Mouse (Mus musculus): ENCODE data around the gene Hoxb2. TPM values are rescaled to one million over a fixed set of nuclear protein-coding genes. Genes with fewer than 3 reads are reported as not detected.

The Hoxb2 gene
- polyA plus RNA-seq, 1 experiment from 2014 or later, result 5.9 TPM

GRCm38 (mm10) chr11:96324965-96325364 lies 25.4 kb upstream of the Hoxb2 start:
- Histone ChIP-seq H3K4me3 (peak overlapping the region; percentile 23), H3K27ac (replicated peaks) (peak overlapping the region; percentile 45; the same call in 1 of the 2 replicates), H3K9me3 (no peaks in the 10 kb centered on the region), H3K27me3 (replicated peaks) (peaks cover 100% of the 10 kb centered on the region), H3K9ac (peak overlapping the region; percentile 67), H3K4me1 (no peaks in the 10 kb centered on the region; the same call in 1 of the 2 replicates), H3K4me2 (peak overlapping the region; percentile 49), H3K36me3 (no peaks in the 10 kb centered on the region)
- no peak for ATAC-seq (ENCODE audit: extremely low read depth, insufficient number of reproducible peaks, low FRiP score, low TSS enrichment)
- 8% methylated on average over 8 of the region's 8 CpGs for WGBS

GRCm38 (mm10) chr11:96325747-96326212 lies 24.5 kb upstream of the Hoxb2 start:
- Histone ChIP-seq H3K27ac (replicated peaks) (peak overlapping the region; percentile 45; the same call in 1 of the 2 replicates), H3K4me2 (peak overlapping the region; percentile 49), H3K36me3 (no peaks in the 10 kb centered on the region), H3K4me3 (peak overlapping the region; percentile 23), H3K4me1 (no peaks in the 10 kb centered on the region; the same call in 1 of the 2 replicates), H3K27me3 (replicated peaks) (peaks cover 100% of the 10 kb centered on the region), H3K9me3 (no peaks in the 10 kb centered on the region), H3K9ac (peak overlapping the region; percentile 67)
- ATAC-seq (ENCODE audit: extremely low read depth, insufficient number of reproducible peaks, low FRiP score, low TSS enrichment), result no peak
- WGBS, result 5% methylated on average over 22 of the region's 22 CpGs

GRCm38 (mm10) chr11:96326705-96327104 lies 23.6 kb upstream of the Hoxb2 start:
- Histone ChIP-seq H3K4me1 (no peaks in the 10 kb centered on the region; the same call in 1 of the 2 replicates), H3K27me3 (replicated peaks) (peaks cover 100% of the 10 kb centered on the region), H3K4me2 (peak overlapping the region; percentile 49), H3K27ac (replicated peaks) (peak overlapping the region; percentile 15; the same call in 1 of the 2 replicates), H3K36me3 (no peaks in the 10 kb centered on the region), H3K9me3 (no peaks in the 10 kb centered on the region), H3K9ac (peak overlapping the region; percentile 44; the same call in 1 of the 2 replicates), H3K4me3 (peak overlapping the region; percentile 9; the same call in 1 of the 2 replicates)
- ATAC-seq (ENCODE audit: extremely low read depth, insufficient number of reproducible peaks, low FRiP score, low TSS enrichment), result no peak
- WGBS, result 8% methylated on average over 12 of the region's 12 CpGs

- peak overlapping the region; percentile 49 for H3K4me2 ChIP-seq
- H3K4me3 ChIP-seq, result no peak overlapping the region
- H3K4me1 ChIP-seq, result no peaks in the 10 kb centered on the region; the same call in 1 of the 2 replicates
- WGBS, result 14% methylated on average over 7 of the region's 7 CpGs
- no peak for ATAC-seq (ENCODE audit: extremely low read depth, insufficient number of reproducible peaks, low FRiP score, low TSS enrichment)
- peaks cover 100% of the 10 kb centered on the region for H3K27me3 ChIP-seq (replicated peaks)
- no peaks in the 10 kb centered on the region for H3K36me3 ChIP-seq
- 0 out of 2 replicates have a peak overlapping the region, but pooled peaks have one; percentile 44 for H3K9ac ChIP-seq
- H3K9me3 ChIP-seq, result no peaks in the 10 kb centered on the region
- H3K27ac ChIP-seq (replicated peaks), result 0 out of 2 replicates have a peak overlapping the region, but pooled peaks have one; percentile 17
Measured at GRCm38 (mm10) chr11:96327122-96327521, 23.2 kb upstream of the Hoxb2 start.

GRCm38 (mm10) chr11:96327750-96328149 lies 22.6 kb upstream of the Hoxb2 start:
- H3K27ac ChIP-seq (replicated peaks), result 0 out of 2 replicates have a peak overlapping the region, but pooled peaks have one; percentile 17

GRCm38 (mm10) chr11:96328605-96329004 lies 21.7 kb upstream of the Hoxb2 start:
- no peak overlapping the region for H3K9ac ChIP-seq

More at GRCm38 (mm10) chr11:96327750-96328149, 22.6 kb upstream of the Hoxb2 start:
- H3K27me3 ChIP-seq (replicated peaks), result peaks cover 100% of the 10 kb centered on the region
- no peaks in the 10 kb centered on the region for H3K36me3 ChIP-seq
- H3K4me2 ChIP-seq, result peak overlapping the region; percentile 49
- H3K9ac ChIP-seq, result no peak overlapping the region
- ATAC-seq (ENCODE audit: extremely low read depth, insufficient number of reproducible peaks, low FRiP score, low TSS enrichment), result no peak
- H3K4me1 ChIP-seq, result peaks cover 2% of the 10 kb centered on the region
- H3K9me3 ChIP-seq, result no peaks in the 10 kb centered on the region
- 14% methylated on average over 5 of the region's 5 CpGs for whole genome bisulfite sequencing
- H3K4me3 ChIP-seq, result no peak overlapping the region

GRCm38 (mm10) chr11:96332105-96332504 lies 18.2 kb upstream of the Hoxb2 start:
- H3K4me1 ChIP-seq, result peaks cover 4% of the 10 kb centered on the region
- H3K36me3 ChIP-seq, result no peaks in the 10 kb centered on the region
- H3K4me2 ChIP-seq, result peak overlapping the region; percentile 67
- peak overlapping the region; percentile 77 for H3K9ac ChIP-seq
- H3K27ac ChIP-seq (replicated peaks), result peak overlapping the region; percentile 67
- WGBS, result 2% methylated on average over 8 of the region's 8 CpGs
- no peak for ATAC-seq (ENCODE audit: extremely low read depth, insufficient number of reproducible peaks, low FRiP score, low TSS enrichment)
- no peaks in the 10 kb centered on the region for H3K9me3 ChIP-seq
- peak overlapping the region; percentile 50 for H3K4me3 ChIP-seq
- H3K27me3 ChIP-seq (replicated peaks), result peaks cover 100% of the 10 kb centered on the region

More at GRCm38 (mm10) chr11:96328605-96329004, 21.7 kb upstream of the Hoxb2 start:
- 0 out of 2 replicates have a peak overlapping the region, but pooled peaks have one; percentile 24 for H3K27ac ChIP-seq (replicated peaks)
- WGBS, result 11% methylated on average over 8 of the region's 8 CpGs
- no peaks in the 10 kb centered on the region for H3K9me3 ChIP-seq
- 0 out of 2 replicates have a peak overlapping the region, but pooled peaks have one; percentile 9 for H3K4me2 ChIP-seq
- no peaks in the 10 kb centered on the region for H3K36me3 ChIP-seq
- H3K4me3 ChIP-seq, result no peak overlapping the region
- peaks cover 100% of the 10 kb centered on the region for H3K27me3 ChIP-seq (replicated peaks)
- no peak for ATAC-seq (ENCODE audit: extremely low read depth, insufficient number of reproducible peaks, low FRiP score, low TSS enrichment)
- H3K4me1 ChIP-seq, result peaks cover 4% of the 10 kb centered on the region

GRCm38 (mm10) chr11:96332618-96333032 lies 17.7 kb upstream of the Hoxb2 start:
- Histone ChIP-seq H3K4me3 (peak overlapping the region; percentile 50), H3K36me3 (no peaks in the 10 kb centered on the region), H3K9me3 (no peaks in the 10 kb centered on the region), H3K4me2 (peak overlapping the region; percentile 67), H3K4me1 (peaks cover 4% of the 10 kb centered on the region), H3K27ac (replicated peaks) (peak overlapping the region; percentile 67), H3K27me3 (replicated peaks) (peaks cover 100% of the 10 kb centered on the region), H3K9ac (peak overlapping the region; percentile 77)
- ATAC-seq (ENCODE audit: extremely low read depth, insufficient number of reproducible peaks, low FRiP score, low TSS enrichment), result no peak
- WGBS, result under 1% methylated on average over 35 of the region's 35 CpGs

GRCm38 (mm10) chr11:96333241-96334001 lies 16.9 kb upstream of the Hoxb2 start:
- H3K27me3 ChIP-seq (replicated peaks), result peaks cover 100% of the 10 kb centered on the region
- H3K36me3 ChIP-seq, result no peaks in the 10 kb centered on the region
- peak overlapping the region; percentile 77 for H3K9ac ChIP-seq
- peaks cover 7% of the 10 kb centered on the region for H3K4me1 ChIP-seq
- peak overlapping the region; percentile 67 for H3K27ac ChIP-seq (replicated peaks)
- no peak for ATAC-seq (ENCODE audit: extremely low read depth, insufficient number of reproducible peaks, low FRiP score, low TSS enrichment)
- H3K4me3 ChIP-seq, result peak overlapping the region; percentile 50
- H3K9me3 ChIP-seq, result no peaks in the 10 kb centered on the region
- H3K4me2 ChIP-seq, result peak overlapping the region; percentile 67
- 9% methylated on average over 17 of the region's 17 CpGs for WGBS

GRCm38 (mm10) chr11:96334002-96334364 lies 16.3 kb upstream of the Hoxb2 start:
- Histone ChIP-seq H3K9me3 (no peaks in the 10 kb centered on the region), H3K27me3 (replicated peaks) (peaks cover 100% of the 10 kb centered on the region), H3K4me1 (peaks cover 10% of the 10 kb centered on the region), H3K4me2 (peak overlapping the region; percentile 67), H3K4me3 (peak overlapping the region; percentile 50), H3K27ac (replicated peaks) (peak overlapping the region; percentile 67), H3K9ac (peak overlapping the region; percentile 77), H3K36me3 (no peaks in the 10 kb centered on the region)
- 12% methylated on average over 2 of the region's 2 CpGs for WGBS
- no peak for ATAC-seq (ENCODE audit: extremely low read depth, insufficient number of reproducible peaks, low FRiP score, low TSS enrichment)

GRCm38 (mm10) chr11:96334998-96335397 lies 15.3 kb upstream of the Hoxb2 start:
- Histone ChIP-seq H3K4me2 (no peak overlapping the region; the same call in 1 of the 2 replicates), H3K4me1 (peaks cover 12% of the 10 kb centered on the region), H3K9me3 (no peaks in the 10 kb centered on the region), H3K4me3 (no peak overlapping the region), H3K27me3 (replicated peaks) (peaks cover 100% of the 10 kb centered on the region), H3K9ac (no peak overlapping the region), H3K36me3 (no peaks in the 10 kb centered on the region), H3K27ac (replicated peaks) (no peak overlapping the region)
- WGBS, result 51% methylated on average over 3 of the region's 3 CpGs
- ATAC-seq (ENCODE audit: extremely low read depth, insufficient number of reproducible peaks, low FRiP score, low TSS enrichment), result no peak

Measured in heart, embryonic 13.5 days (tissue).